Mouse (Mus musculus) liver, embryonic 16.5 days (tissue): ENCODE measurements around the gene Olfr68. TPM values are rescaled to one million over a fixed set of nuclear protein-coding genes. Genes with fewer than 3 reads are reported as not detected.

Experiments used
- polyA plus RNA-seq: library from polyadenylated mRNA; unstranded; fragments of >200 nt; fragmentation: Nextera tagmentation; extraction: Ambion mirVana; gene quantifications from 2 replicates; pipeline ENCODE4 v1.2.1, GENCODE M21; 2015

Gene Olfr68
- polyA plus RNA-seq, 1 experiment from 2014 or later = not detected

Other genes starting within 250 kb of the Olfr68 start
- not detected in 2 replicates for gene Olfr612, start 237.0 kb downstream of the Olfr68 start, polyA plus RNA-seq
- not detected in 2 replicates for gene Olfr613, start 231.6 kb downstream of the Olfr68 start, polyA plus RNA-seq
- gene Olfr615, start 223.6 kb downstream of the Olfr68 start, polyA plus RNA-seq = not detected in 2 replicates
- gene Olfr616, start 210.6 kb downstream of the Olfr68 start, polyA plus RNA-seq = not detected in 2 replicates
- not detected in 2 replicates for gene Olfr617, start 206.6 kb downstream of the Olfr68 start, polyA plus RNA-seq
- not detected in 2 replicates for gene Olfr618, start 189.6 kb downstream of the Olfr68 start, polyA plus RNA-seq
- not detected in 2 replicates for gene Olfr619, start 179.1 kb downstream of the Olfr68 start, polyA plus RNA-seq
- gene Olfr620, start 167.2 kb downstream of the Olfr68 start, polyA plus RNA-seq = not detected in 2 replicates
- gene Olfr622, start 137.0 kb downstream of the Olfr68 start, polyA plus RNA-seq = not detected in 2 replicates
- gene Olfr623, start 116.0 kb downstream of the Olfr68 start, polyA plus RNA-seq = not detected in 2 replicates
- 0.02 TPM in 2 replicates for gene Olfr624, start 108.5 kb downstream of the Olfr68 start, polyA plus RNA-seq
- not detected in 2 replicates for gene Olfr625-ps1, start 97.0 kb downstream of the Olfr68 start, polyA plus RNA-seq
- not detected in 2 replicates for gene Olfr243, start 65.0 kb downstream of the Olfr68 start, polyA plus RNA-seq
- not detected in 2 replicates for gene Olfr628, start 49.3 kb downstream of the Olfr68 start, polyA plus RNA-seq
- 0.07 TPM in 1 of 2 replicates, not detected in the other for gene Olfr629, start 34.8 kb downstream of the Olfr68 start, polyA plus RNA-seq
- not detected in 2 replicates for gene Olfr630, start 22.4 kb downstream of the Olfr68 start, polyA plus RNA-seq
- gene Olfr69, start 8.1 kb downstream of the Olfr68 start, polyA plus RNA-seq = not detected in 2 replicates
- not detected in 2 replicates for gene Olfr67, start 12.1 kb upstream of the Olfr68 start, polyA plus RNA-seq
- gene Hbb-bt, start 34.3 kb upstream of the Olfr68 start, polyA plus RNA-seq = 43,947 and 47,652 TPM in 2 replicates
- 113,562 and 115,549 TPM in 2 replicates for gene Hbb-bs, start 48.4 kb upstream of the Olfr68 start, polyA plus RNA-seq
- gene Hbb-bh2, start 60.8 kb upstream of the Olfr68 start, polyA plus RNA-seq = 0.22 TPM in 1 of 2 replicates, not detected in the other
- gene Hbb-bh1, start 63.5 kb upstream of the Olfr68 start, polyA plus RNA-seq = 24.9 and 31.8 TPM in 2 replicates
- gene Hbb-y, start 73.5 kb upstream of the Olfr68 start, polyA plus RNA-seq = 114 and 115 TPM in 2 replicates
- not detected in 2 replicates for gene Olfr66, start 106.6 kb upstream of the Olfr68 start, polyA plus RNA-seq
- gene Olfr64, start 114.8 kb upstream of the Olfr68 start, polyA plus RNA-seq = not detected in 2 replicates
- gene Olfr65, start 123.8 kb upstream of the Olfr68 start, polyA plus RNA-seq = not detected in 2 replicates
- 0.13 TPM in 1 of 2 replicates, not detected in the other for gene Olfr631, start 149.1 kb upstream of the Olfr68 start, polyA plus RNA-seq
- 0.18 and 0.29 TPM in 2 replicates for gene Olfr632, start 154.6 kb upstream of the Olfr68 start, polyA plus RNA-seq
- not detected in 2 replicates for gene Olfr633, start 164.7 kb upstream of the Olfr68 start, polyA plus RNA-seq
- not detected in 2 replicates for gene Olfr635, start 191.5 kb upstream of the Olfr68 start, polyA plus RNA-seq
- gene Olfr638, start 219.0 kb upstream of the Olfr68 start, polyA plus RNA-seq = not detected in 2 replicates
- not detected in 2 replicates for gene Olfr639, start 237.6 kb upstream of the Olfr68 start, polyA plus RNA-seq
- gene Olfr640, start 245.9 kb upstream of the Olfr68 start, polyA plus RNA-seq = not detected in 2 replicates